Mouse (Mus musculus): ENCODE measurements at regions not wholly inside any gene's neighbourhood (a gene's known extent, or its start where the extent isn't known, plus 50 kb on each side); places are given as distances from the start of the nearest gene placed in this dataset.

GRCm38 (mm10) chr5:39557376-39558001, 197.8 kb downstream of the Hs3st1 start:
- no peak for DNase-seq (ENCODE audit: low spot score)

- DNase-seq (ENCODE audit: low spot score), result no peak
These were observed 218.2 kb downstream of the Hs3st1 start for GRCm38 (mm10) chr5:39537044-39537443.

GRCm38 (mm10) chr5:39536351-39536750, 218.9 kb downstream of the Hs3st1 start:
- no peak for DNase-seq (ENCODE audit: low spot score)

GRCm38 (mm10) chr5:39510246-39510645, 245.0 kb downstream of the Hs3st1 start:
- no peak for DNase-seq (ENCODE audit: low spot score)

GRCm38 (mm10) chr5:39482756-39483155, 272.5 kb downstream of the Hs3st1 start:
- no peak for DNase-seq (ENCODE audit: low spot score)

GRCm38 (mm10) chr5:39458116-39458525, 297.2 kb downstream of the Hs3st1 start:
- no peak for DNase-seq (ENCODE audit: low spot score)

- no peak for DNase-seq (ENCODE audit: low spot score)
These were observed 301.6 kb downstream of the Hs3st1 start for GRCm38 (mm10) chr5:39453706-39454105.

- no peak for DNase-seq (ENCODE audit: low spot score)
These were observed 314.5 kb downstream of the Hs3st1 start for GRCm38 (mm10) chr5:39440817-39441216.

GRCm38 (mm10) chr5:39437463-39438201, 317.6 kb downstream of the Hs3st1 start:
- DNase-seq (ENCODE audit: low spot score), result peak; percentile 2

GRCm38 (mm10) chr5:39426053-39426452, 329.2 kb downstream of the Hs3st1 start:
- no peak for DNase-seq (ENCODE audit: low spot score)

GRCm38 (mm10) chr5:39423720-39424119, 331.6 kb downstream of the Hs3st1 start:
- no peak for DNase-seq (ENCODE audit: low spot score)

GRCm38 (mm10) chr5:39418795-39419194, 336.5 kb downstream of the Hs3st1 start:
- no peak for DNase-seq (ENCODE audit: low spot score)

- DNase-seq (ENCODE audit: low spot score), result no peak
These were observed 337.5 kb downstream of the Hs3st1 start for GRCm38 (mm10) chr5:39417845-39418154.

- no peak for DNase-seq (ENCODE audit: low spot score)
These were observed 338.0 kb downstream of the Hs3st1 start for GRCm38 (mm10) chr5:39417121-39417844.

GRCm38 (mm10) chr5:39416597-39417023, 338.7 kb downstream of the Hs3st1 start:
- DNase-seq (ENCODE audit: low spot score), result no peak

- no peak for DNase-seq (ENCODE audit: low spot score)
These were observed 342.5 kb downstream of the Hs3st1 start for GRCm38 (mm10) chr5:39412756-39413155.

- DNase-seq (ENCODE audit: low spot score), result no peak
These were observed 364.8 kb downstream of the Hs3st1 start for GRCm38 (mm10) chr5:39390391-39390987.

- no peak for DNase-seq (ENCODE audit: low spot score)
These were observed 370.9 kb downstream of the Hs3st1 start for GRCm38 (mm10) chr5:39384410-39384809.

GRCm38 (mm10) chr5:39374199-39374598, 381.1 kb downstream of the Hs3st1 start:
- DNase-seq (ENCODE audit: low spot score), result no peak

- no peak for DNase-seq (ENCODE audit: low spot score)
These were observed 406.6 kb downstream of the Hs3st1 start for GRCm38 (mm10) chr5:39348680-39349079.

GRCm38 (mm10) chr5:39347019-39347418, 408.3 kb downstream of the Hs3st1 start:
- DNase-seq (ENCODE audit: low spot score), result no peak

- no peak for DNase-seq (ENCODE audit: low spot score)
These were observed 417.4 kb downstream of the Hs3st1 start for GRCm38 (mm10) chr5:39337917-39338316.

Measured in gastrocnemius, adult 18-20 months (tissue).